Mouse (Mus musculus) left cerebral cortex, adult 8-10 months (tissue): ENCODE measurements around the gene Chsy1. TPM values are rescaled to one million over a fixed set of nuclear protein-coding genes. Genes with fewer than 3 reads are reported as not detected.
A peak's percentile ranks its signal among the peaks of the same experiment; 100 is the strongest.

Experiments used
- DNase-seq, 2 experiments: peaks; one replicate each; pipeline ENCODE4 v3.0.0; 2022; ENCODE audit warnings: low spot score in 2 of 2
- total RNA-seq, 4 experiments: library from RNA; stranded (reverse); gene quantifications; 2 replicates each; pipeline ENCODE4 v1.2.4; 2022

Gene Chsy1
- total RNA-seq, 4 experiments from 2014 or later = 15.5 to 17.3 (median 16.6) TPM

GRCm38 (mm10) chr7:66109855-66110635 is 730 bp downstream of the Chsy1 start:
- DNase-seq = peak in 1 of 2 experiments; percentile 26

DNA sequence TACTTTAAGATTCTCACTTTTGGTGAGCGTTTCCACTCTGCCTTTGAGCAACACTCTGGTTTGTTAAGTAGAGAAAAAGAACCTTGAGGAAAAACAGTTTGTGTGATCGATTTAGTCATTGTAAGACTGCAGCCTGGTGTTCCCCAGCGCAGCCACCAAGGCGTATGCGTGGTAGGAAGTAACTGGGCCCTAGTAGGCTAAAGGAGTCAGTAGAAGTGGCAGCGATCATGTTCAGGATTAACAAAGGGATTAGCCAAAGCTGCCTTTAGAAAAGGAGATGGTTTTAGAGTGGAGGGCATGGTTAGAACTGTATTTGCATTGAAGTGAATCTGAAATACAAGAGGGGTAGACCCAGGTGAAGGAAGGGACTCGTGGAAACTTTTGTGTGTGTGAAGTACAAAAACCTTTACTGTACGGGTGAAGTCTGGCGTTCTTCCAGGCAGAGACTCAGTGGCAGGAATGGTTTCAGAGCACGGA is 1.4 kb downstream of the Chsy1 start:
- no peak for DNase-seq

DNA sequence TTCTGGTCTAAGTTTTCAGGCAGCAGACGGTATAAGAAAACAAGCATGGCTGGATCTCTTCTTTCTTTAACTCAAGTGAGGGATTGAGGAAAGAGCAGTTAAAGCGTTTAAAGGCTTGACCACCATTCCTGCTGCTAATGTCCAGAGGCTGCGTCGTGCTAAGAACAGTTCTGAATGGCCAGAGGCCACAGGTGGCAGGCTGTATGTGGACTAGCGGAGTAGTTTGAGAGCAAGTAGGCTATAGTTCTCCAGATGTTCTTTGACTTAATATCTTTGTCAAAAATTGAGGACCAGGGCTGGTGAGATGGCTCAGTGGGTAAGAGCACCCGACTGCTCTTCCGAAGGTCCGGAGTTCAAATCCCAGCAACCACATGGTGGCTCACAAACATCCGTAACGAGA is 1.9 kb downstream of the Chsy1 start:
- no peak for DNase-seq

GRCm38 (mm10) chr7:66113561-66113960 is 4.2 kb downstream of the Chsy1 start:
- no peak for DNase-seq

DNA sequence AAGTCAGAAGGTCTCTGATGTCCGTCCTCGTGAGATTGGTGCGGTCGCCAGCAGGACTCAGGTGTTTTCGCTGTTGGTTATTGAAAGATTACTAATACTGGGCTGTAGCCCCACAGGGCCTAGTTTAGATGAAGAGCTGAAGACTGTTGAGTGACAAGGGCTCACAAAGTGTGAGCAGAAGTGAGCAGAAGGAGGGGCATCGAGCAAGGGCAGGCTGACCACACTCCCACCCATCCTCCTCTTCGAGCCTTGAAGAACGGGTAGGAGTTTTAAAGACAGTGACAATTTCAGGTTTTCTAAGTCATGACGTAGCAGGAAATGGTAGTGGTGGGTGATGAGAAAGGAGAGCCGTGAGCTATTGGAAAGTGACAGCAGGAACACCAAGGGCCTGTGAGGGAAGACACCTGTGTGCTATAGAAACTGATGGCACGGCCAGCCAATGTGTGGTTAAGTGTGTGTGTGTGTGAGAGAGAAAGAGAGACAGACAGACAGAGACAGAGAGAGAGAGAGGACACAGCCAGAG is 6.6 kb downstream of the Chsy1 start:
- no peak for DNase-seq

- DNase-seq = no peak
Observed at GRCm38 (mm10) chr7:66116906-66117482, 7.7 kb downstream of the Chsy1 start.

- DNase-seq = no peak
Observed at GRCm38 (mm10) chr7:66118046-66118445, 8.7 kb downstream of the Chsy1 start.

- no peak for DNase-seq
Observed at GRCm38 (mm10) chr7:66118796-66119195, 9.5 kb downstream of the Chsy1 start.

- DNase-seq = no peak
Observed at GRCm38 (mm10) chr7:66120139-66120538, 10.8 kb downstream of the Chsy1 start.

GRCm38 (mm10) chr7:66120702-66121396 is 11.5 kb downstream of the Chsy1 start:
- DNase-seq = no peak

GRCm38 (mm10) chr7:66124551-66124968 is 15.2 kb downstream of the Chsy1 start:
- DNase-seq = no peak

DNA sequence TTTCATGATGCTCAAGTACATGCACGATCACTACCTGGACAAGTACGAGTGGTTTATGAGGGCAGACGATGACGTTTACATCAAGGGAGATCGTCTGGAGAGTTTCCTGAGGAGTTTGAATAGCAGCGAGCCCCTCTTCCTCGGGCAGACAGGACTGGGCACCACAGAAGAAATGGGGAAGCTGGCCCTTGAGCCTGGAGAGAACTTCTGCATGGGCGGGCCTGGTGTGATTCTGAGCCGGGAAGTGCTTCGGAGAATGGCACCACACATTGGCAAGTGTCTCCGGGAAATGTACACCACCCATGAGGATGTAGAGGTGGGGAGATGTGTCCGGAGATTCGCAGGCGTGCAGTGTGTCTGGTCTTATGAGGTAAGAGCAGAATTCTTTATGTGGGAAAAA is 16.1 kb downstream of the Chsy1 start:
- DNase-seq = no peak

- no peak for DNase-seq
Observed at GRCm38 (mm10) chr7:66127951-66128645, 18.8 kb downstream of the Chsy1 start.

- no peak for DNase-seq
Observed at GRCm38 (mm10) chr7:66128857-66129256, 19.5 kb downstream of the Chsy1 start.

DNA sequence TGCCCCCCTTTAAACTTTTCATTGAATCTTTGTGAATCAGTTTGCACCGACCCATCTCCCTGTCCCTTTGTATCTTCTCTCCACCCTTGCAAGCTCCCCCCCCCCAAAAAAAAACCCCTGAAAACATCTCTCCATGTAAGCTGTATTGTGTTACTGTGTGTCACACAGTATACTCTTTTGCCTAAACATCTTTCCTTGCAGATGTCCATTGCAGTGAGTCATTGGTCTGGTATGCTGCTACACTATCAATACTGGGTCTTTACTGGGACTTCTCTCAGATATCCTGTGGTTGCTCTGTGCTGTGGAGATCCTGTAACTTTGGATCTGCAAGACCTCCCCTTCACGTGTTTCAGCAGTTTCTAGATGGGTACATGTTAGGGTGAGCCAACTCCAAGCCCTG is 21.0 kb downstream of the Chsy1 start:
- DNase-seq = no peak

- DNase-seq = no peak
Observed at GRCm38 (mm10) chr7:66131776-66132421, 22.6 kb downstream of the Chsy1 start.

DNA sequence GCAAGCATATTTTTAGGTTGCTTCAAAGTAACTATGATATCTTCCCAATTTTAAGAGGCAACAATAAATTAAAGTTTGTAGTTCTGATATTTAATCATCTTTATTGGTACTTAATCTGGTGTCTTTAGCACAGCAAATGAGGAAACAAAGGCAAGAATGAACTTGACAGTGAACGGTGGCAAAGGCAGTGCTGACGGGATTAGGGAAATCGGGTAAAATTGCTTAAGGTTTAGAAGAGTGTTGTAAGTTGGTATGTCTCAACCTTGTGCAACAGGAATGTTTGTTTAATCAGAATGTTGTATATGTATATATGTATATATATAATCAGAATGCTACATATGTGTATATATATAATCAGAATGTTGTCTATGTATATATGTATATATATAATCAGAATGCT is 24.8 kb downstream of the Chsy1 start:
- DNase-seq = no peak

DNA sequence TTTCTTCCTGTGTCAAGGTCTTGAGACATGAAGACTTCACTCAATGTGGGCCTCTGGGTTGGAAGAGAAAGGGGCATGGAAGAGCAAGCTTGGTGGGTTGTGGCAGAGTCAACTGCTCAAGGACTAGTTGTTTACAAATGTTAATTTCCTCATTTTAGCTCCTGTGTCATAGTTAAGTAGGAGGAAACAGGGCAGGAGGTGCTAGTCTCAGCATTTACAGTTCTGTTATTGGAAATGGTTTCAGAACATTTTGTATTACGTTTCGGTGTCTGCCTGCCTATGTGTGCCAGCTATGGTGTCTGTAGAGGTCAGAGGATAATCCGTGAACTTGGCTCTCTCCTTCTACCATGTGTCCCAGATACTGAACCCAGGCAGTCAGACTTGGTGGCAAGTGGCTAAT is 26.3 kb downstream of the Chsy1 start:
- no peak for DNase-seq

DNA sequence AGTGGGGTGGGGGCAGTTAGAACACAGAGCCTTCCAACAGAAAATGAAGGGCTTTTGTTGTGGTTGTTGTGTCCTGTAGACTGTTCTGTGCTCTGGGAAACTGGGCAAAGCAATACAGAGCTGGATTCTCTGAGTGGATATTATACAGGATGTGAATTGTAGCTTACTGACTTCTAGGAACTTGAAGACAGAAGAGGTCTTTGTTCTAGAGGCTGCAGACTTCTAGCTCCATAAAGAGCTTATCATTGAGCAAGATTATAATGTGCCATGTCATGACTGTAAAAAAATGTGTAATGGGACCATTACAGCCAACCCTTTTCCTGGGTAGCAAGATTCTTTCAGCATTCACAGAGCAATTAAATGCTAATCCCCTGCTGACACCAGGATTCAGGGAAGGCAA is 26.9 kb downstream of the Chsy1 start:
- no peak for DNase-seq

- no peak for DNase-seq
Observed at GRCm38 (mm10) chr7:66137309-66137708, 28.0 kb downstream of the Chsy1 start.

GRCm38 (mm10) chr7:66138301-66138700 is 29.0 kb downstream of the Chsy1 start:
- DNase-seq = no peak
